Mouse (Mus musculus) E14TG2a.4 (cell line): ENCODE data around the gene Snhg11.

Source experiments
- CTCF ChIP-seq: conservative IDR thresholded peaks from 2 replicates; pipeline ENCODE4 v1.5.1; 2014; ENCODE audit warnings: low read length
- POU5F1 ChIP-seq: IDR thresholded peaks from 2 replicates; pipeline ENCODE4 v1.6.1; 2014; ENCODE audit warnings: low read length, borderline replicate concordance

DNA sequence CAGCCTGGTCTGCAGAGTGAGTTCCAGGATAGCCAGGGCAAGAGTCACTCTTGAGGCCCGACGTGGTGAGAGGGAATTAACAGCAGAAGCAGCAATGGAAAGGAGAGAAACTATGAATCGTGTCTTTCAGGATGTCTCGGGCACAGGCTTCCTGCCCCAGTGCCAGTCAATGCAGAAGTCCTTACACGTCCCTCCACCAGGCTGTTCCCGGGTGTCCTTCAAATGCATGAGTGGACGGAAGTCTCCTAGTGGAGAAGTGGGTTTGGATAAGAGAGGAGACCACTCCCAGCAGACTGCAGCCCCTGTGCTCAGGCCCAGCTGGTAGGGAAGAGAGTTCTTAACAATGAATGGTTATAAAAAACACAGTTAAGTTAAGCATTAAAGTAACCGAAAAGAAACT lies 7.1 kb upstream of the Snhg11 start:
- TF ChIP-seq CTCF (no peak), POU5F1 (no peak)
